Mouse (Mus musculus): ENCODE results near the gene Cdc34. TPM values are rescaled to one million over a fixed set of nuclear protein-coding genes. Genes with fewer than 3 reads are reported as not detected.
"Not testable (repeated sequence)": the region's sequence is repeated elsewhere in the genome, so short reads cannot be mapped to it uniquely, and the experiment has no call there.

The Cdc34 gene
- total RNA-seq, 2 experiments from 2014 or later: 158 to 159 TPM

DNA sequence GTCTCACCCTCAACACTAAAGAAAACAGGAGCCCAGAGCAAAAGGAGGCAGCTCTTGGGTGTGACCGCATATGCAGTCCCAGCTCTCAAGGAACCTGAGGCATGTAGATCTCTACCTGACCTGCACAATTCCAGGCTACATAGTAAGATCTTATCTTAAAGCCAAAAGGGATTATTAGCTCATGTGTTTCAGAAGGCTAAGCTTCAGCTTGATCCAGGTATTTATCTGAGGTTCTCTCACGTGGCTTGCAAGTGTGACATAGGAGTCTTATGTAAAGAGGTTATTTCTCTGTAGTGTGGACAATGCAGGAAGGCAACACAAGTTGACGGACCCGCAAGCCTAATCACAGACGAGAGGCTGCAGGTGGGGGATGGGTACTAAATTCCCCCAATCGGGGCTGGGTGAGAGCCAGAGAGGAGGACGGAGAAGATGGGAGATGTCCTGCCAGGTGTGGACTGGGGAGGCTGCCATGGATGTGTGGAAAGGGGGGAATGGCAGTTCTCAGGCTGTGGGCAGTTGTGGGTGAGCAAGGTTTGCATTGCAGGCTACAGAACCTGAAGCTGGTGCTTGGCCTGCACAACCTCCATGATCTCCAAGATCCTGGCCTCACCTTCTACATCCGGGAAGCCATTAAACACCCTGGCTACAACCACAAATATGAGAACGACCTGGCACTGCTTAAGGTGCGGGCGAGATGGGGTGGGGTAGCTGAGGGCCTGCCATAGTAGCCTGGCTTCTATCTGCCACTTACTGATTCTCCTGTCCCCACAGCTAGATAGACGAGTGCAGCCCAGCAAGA is 11.8 kb downstream of the Cdc34 start:
- intact Hi-C loops (cut with DNase I): no loop called here
- no peak for DNase-seq

DNA sequence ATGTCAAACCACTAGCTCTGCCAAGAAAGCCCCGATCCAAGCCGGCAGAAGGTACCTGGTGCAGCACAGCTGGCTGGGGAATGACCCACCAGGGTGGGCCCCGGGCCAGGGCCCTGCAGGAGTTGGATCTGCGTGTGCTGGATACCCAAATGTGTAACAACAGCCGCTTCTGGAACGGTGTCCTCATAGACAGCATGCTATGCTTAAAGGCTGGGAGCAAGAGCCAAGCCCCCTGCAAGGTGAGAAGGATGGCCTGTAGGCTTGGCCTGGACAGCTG is 12.3 kb downstream of the Cdc34 start:
- no peak for DNase-seq
- intact Hi-C loops (cut with DNase I): no loop called here

DNA sequence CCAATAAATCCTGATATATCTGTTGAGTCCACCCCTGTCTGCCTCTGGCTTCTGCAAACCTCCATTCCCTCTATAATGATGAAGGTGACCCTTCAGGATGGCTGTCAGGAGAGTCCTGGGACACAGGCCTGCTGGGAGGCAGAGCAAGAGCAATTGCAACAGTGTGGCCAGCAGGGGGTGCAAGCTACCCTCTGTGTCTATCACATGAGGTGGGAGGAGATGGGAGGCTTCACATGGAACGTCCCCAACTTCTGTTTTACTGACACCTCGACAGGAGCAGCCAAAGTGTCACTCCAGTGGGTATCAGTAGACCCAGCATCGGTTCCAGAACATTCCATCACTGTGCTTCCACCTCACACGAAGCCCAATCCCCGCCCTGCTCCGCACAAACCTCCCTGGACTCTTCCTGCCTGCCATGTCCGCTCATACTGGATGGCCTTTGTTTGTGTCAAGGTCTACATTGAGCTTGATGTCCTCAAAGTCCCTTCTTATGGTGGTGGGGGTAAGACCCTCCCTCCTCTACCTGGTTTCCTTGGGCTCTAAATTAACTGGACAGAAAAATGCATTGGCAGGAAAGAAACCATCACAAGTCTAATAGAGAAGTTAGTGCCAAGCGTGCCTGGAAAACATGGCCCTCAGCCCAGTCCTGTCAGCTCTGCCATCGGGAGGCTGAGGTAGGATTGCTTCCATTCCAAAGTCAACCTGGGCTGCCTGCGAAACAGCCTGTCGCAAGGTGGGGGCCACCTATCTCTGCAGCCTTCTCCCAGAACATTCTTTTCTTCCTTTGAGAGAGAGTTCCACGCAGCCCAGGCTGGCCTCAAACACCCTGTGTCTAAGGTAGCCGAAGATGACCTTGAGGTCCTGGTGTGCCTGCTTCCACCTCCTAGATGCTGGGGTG is 13.5 kb downstream of the Cdc34 start:
- intact Hi-C loops (cut with DNase I): loop anchor here (5.0 kb wide), 1 partner anchor 92 kb away; no protein-coding TSS in a partner anchor
- DNase-seq: peak; percentile 87 to 91

DNA sequence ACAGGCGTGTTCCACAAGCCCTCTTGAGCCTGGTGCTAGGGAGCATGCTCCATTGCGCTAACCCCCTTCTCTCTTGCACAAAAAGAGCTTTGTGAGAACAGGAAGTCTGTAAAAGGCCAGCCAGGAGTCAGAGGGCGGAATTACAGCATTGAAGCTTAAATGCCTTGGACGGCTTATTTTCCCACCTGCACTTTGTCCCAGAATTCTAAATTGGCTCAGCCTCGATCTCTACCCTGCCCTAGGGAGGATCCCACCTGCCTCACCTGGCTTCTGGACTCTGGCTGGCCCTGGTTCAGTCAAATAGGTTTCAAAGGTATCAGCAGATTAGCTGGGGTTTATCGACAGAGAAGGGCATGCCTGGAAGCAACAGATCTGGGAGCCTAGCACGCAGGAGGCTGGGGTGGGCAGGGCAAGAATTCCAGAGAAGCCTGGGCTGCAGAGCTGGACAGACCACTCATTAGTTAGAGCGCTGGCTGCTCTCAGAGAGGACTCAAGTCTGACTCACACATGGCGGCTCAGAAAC is 14.2 kb downstream of the Cdc34 start:
- DNase-seq: no peak
- intact Hi-C loops (cut with DNase I): loop anchor here (5.0 kb wide), 1 partner anchor 91 kb away; no protein-coding TSS in a partner anchor

DNA sequence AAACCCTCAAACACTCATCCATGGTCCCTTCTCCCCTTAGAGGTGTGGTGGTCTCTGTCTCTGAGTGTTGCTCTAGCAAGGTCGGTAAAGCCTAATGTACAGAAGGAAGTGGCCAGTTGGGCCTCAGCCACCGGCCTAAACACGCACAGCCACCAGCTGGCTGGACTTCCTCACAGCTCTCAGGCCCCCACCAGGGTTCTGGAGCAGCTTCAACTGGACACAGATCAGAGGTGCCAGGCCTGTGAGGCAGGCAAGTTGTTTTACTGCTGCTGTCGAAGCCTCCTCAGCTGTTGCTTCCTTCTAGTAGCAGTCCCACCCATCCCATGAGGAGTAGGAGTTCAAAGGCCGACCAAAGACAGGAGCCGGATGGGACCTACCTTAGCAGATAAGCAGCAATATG is 15.9 kb downstream of the Cdc34 start:
- no peak for DNase-seq

DNA sequence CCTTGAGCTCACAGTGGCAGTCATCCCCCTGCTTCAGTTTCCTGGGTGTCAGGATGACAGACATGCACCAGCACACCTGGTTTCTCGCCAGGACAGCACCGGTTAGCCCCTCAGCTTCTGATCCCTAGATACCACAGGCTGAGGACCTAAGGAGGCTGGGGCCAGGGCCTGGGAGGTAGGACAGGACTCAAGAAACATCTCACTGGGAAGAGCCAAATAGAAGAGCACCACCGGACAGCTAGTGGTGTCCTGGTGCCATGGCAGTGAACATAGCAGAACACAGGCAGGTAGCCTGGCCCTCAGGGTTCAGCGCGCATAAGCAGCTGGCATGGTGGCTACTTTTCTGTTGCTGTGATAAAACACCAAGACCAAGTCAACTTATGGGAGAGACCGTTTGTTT is 16.5 kb downstream of the Cdc34 start:
- no peak for DNase-seq
- intact Hi-C loops (cut with DNase I): loop anchor here (5.0 kb wide), 1 partner anchor 89 kb away; no protein-coding TSS in a partner anchor

More for the DNA sequence above, 15.9 kb downstream of the Cdc34 start:
- intact Hi-C loops (cut with DNase I): loop anchor here (5.0 kb wide), 1 partner anchor 89 kb away; no protein-coding TSS in a partner anchor

DNA sequence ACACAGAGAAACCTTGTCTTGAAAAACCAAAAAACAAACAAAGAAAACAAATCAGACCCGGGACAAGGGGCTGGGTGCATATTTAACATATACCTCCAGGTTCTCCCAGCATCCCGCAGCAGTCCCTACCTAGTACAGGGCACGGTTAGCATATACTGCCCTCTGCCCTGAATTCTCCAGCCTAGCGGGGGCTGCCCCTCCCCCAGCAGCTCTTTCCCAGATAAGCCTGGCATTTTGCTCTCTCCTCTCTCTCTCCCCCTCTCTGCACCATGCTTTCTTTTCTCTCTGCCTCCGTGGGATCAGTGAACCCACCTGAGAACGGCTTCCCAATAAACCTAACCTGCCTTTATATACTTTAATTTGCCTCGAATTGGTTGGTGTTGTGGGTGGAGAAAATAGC is 18.7 kb downstream of the Cdc34 start:
- intact Hi-C loops (cut with DNase I): no loop called here
- DNase-seq: no peak

DNA sequence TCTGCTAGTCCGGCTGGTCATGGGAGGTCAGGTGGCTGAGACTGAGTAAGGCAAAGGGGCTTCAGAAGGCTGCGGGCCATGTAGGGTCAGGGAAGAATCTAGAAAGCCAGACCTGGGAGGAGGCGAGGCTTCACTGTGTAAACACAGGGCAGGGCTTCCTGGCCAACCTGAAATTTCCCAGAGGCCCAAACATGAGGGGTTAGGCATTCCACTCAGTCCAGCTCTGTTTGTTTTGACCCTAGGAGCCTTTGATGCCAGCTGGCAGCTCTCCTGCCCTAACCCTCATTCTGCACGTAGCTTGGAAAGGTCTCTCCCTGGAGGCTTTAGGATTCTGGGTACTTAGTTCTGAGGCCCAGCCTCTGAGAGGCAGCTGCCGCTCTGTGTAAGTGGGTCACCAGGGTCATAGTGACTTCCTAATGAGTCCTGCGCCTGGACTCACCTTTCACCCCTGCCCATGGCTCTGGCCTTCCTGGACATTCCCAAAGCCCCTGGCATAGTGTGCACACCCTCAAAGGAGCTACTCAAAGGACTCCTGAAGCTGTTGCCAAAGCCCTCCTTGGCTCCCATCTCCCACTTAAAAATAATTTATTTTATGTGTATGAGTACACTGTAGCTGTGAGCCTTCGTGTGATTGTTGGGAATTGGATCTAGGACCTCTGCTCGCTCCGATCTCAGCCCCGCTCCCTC is 19.6 kb downstream of the Cdc34 start:
- peak; percentile 65 to 79 for DNase-seq
- intact Hi-C loops (cut with DNase I): no loop called here

DNA sequence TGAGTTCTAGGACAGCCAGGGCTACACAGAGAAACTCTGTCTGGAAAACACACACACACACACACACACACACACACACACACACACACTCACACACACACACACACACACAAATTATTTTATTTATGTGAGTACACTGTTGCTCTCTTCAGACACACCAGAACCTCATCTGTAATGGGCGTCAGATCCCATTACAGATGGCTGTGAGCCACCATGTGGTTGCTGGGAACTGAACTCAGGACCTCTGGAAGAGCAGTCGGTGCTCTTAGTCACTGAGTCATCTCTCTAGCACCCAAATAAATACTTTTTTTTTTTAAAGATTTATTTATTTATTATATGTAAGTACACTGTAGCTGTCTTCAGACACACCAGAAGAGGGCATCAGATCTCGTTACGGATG is 21.0 kb downstream of the Cdc34 start:
- intact Hi-C loops (cut with DNase I): not testable (repeated sequence)

DNA sequence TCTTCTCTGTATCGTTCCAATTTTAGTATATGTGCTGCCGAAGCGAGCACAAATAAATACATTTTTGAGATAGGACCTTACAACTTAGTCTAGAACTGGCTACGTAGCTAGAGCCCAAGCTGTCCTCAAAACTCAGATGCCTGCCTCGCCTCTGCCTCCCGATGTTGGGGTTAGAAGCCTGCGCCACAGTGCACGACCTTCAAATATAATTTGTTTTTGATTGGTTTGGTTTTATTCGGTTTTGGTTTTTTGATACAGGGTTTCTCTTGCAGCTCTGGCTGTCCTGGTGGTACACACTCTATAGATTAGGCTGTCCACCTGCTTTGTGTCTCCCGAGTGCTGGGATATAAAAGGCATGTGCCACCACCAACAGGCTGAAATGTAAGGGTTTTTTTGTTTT is 21.5 kb downstream of the Cdc34 start:
- DNase-seq: no peak
- intact Hi-C loops (cut with DNase I): no loop called here

More for the DNA sequence above, 21.0 kb downstream of the Cdc34 start:
- DNase-seq: not testable (repeated sequence)

DNA sequence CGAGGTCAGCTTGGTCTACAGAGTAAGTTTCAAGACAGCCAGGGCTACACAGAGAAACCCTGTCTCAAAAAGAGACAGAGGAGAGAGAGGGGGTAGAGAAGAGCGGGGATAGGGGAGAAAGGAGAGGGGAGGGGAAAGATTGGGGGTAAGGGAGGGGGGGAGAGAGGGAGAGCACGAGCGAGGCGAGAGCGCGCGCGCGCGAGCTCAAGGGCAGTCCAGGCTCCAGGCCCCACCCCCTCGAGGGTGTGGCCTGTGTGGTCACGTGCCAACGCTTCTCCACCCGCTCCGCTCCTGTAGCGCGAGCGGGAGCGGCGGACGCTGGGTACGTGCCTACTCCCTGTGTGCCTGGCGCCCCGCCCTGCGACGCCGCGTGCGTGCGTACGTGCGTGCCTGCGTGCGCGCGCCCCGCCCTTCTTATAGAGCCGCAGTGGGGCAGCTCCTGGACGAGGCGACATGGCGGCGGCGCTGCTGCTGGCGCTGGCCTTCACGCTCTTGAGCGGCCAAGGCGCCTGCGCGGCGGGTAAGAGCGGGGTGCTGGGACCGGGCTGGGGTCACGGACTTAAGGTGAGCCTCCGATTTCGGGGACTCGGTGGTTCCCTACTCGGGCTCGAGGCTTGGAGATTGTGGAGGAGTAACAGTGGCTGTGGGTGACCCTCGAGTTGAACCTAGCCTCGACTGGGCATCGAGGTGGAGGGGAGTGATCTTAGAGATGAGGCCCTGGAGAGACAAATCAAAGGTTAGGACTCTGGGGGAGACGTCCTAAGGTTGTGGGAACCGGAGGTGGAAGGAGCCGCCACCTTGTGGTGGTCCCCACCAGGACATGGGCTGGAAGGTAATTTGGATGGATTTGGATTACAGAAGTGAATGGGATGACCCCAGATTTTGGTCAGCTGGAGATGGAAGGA is 22.3 kb downstream of the Cdc34 start, which contains the start of gene Bsg:
Bsg (plus strand) TSS at position 427 of the 905 bp plus-strand sequence.
- peak; percentile 99 to 100 for DNase-seq
- intact Hi-C loops (cut with DNase I): no loop called here

DNA sequence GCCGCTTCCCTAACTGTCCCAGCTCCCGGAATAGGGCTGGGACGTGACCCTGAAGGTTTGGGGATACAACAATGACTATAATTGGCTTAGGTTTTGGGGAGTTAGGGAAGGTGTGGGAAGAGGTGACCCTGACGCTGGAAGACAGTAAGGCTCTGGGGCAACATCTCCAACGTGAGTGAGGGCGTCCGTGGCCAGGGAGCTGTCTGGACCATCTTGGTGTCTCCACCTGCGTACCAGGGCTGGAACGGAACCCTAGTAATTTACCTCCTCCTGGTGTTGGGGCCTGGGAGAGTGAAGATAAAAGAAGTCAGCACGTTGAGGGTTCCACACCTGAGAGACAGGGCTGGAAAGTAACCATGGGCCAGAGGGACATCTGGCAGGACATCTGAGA is 23.0 kb downstream of the Cdc34 start:
- intact Hi-C loops (cut with DNase I): loop anchor here (5.0 kb wide), 1 partner anchor 72 kb away; the partner anchor contains the start of gene Fstl3
- DNase-seq: no peak

DNA sequence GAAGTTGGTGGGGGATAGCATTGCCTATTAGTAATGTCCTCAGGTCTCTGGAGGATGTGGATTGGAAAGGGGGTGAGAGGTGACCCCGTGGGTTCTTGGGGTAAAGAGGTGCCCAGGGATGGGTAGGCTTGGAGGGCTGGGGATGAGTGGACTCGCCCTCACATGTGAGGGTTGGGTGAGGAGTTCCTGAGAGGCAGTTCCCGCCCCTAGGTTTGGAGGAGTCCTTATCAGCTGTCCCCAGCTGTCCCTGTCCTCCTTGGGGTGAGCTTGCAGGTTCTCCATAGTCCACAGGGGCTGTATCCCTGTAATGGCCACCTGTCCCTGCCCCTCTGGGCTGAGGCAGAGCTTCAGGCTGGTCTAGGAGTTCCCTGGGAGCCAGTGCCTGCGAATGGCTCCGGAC is 24.0 kb downstream of the Cdc34 start:
- intact Hi-C loops (cut with DNase I): loop anchor here (5.0 kb wide), 1 partner anchor 71 kb away; the partner anchor contains the start of gene Fstl3

DNA sequence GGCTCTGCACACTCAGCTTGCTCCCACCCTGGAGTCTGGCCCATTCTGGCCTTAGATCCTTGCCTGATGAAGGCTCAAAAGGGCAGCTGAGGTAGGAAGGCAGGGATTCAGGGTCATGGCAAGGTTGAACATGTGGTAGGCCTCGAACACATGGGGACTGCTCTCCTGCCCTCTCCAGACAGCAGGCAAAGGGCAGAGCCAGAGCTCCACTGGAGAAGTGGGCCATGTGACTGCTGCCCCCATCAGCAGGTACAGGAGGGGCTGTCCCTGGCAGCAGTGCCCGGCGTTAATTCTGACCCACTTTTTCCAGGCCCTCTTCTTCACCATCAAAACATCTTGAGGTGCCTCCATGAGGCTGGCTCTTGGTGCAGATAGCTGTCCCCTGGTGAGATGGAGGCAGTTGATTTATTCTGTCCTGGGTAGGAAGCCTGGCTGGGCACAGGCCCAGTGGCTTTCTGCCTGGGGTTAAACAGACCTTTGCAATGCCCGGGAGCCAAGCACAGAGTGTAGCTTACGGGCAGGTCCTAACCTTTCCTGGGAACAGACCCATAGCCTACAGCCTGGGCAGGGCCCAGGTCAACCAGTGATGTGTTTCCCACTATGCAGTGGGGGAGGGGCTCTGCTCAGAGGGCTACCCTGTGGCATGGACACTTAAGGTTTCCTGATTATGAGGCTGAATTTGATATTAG is 24.6 kb downstream of the Cdc34 start:
- intact Hi-C loops (cut with DNase I): loop anchor here (5.0 kb wide), 1 partner anchor 71 kb away; the partner anchor contains the start of gene Fstl3
- DNase-seq: no peak

More for the DNA sequence above, 24.0 kb downstream of the Cdc34 start:
- no peak for DNase-seq

DNA sequence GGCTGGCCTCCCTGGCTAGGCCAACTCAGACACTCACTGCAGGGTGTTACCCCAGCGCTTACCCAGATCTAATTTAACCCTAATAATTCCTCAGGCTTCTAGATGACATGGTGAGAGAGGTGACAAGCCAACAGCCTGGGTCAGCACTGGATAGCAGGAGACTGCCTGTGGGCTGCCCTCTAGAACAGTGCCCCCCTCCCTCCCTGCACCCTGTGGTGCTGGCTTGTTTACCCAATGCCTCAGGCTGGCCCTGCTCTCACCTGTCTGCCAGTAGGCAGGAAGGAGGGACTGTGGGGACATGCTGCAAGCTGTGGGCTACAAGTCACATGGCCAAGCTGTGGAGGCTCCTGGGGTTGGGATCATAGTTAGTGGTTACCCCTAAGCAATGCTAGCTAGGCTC is 25.2 kb downstream of the Cdc34 start:
- intact Hi-C loops (cut with DNase I): loop anchor here (5.0 kb wide), 1 partner anchor 70 kb away; the partner anchor contains the start of gene Fstl3
- no peak for DNase-seq

DNA sequence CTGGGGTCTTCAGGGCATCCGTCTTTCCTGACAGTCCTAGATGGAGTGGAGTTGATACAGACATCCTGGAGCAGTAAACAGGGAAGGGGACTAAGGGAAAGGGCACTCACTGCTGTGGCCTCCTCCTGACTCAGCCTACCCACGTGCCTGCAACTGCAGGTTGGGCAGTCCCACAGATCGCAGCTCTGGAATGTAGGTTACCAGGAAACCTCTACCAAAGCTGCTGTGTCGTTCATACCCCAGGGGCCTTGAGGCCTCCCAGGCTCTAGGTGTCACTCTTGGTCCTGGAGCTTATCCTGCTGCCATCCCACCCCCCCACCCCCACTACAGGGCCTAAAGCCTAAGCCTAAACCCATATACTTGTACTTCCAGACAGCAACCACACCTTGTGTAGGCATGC is 25.8 kb downstream of the Cdc34 start:
- no peak for DNase-seq
- intact Hi-C loops (cut with DNase I): loop anchor here (5.0 kb wide), 1 partner anchor 70 kb away; the partner anchor contains the start of gene Fstl3

DNA sequence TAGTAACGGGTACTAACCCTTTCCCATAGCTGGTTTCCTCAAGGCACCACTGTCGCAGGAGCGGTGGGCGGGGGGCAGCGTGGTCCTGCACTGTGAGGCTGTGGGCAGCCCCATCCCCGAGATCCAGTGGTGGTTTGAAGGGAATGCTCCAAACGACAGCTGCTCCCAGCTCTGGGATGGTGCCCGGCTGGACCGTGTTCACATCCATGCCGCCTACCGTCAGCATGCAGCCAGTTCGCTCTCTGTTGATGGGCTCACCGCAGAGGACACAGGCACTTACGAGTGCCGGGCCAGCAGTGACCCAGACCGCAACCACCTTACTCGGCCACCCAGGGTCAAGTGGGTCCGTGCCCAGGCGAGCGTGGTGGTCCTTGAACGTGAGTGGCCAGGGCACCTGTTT is 26.7 kb downstream of the Cdc34 start:
- intact Hi-C loops (cut with DNase I): loop anchor here (5.0 kb wide), 1 partner anchor 69 kb away; the partner anchor contains the start of gene Fstl3
- DNase-seq: no peak

DNA sequence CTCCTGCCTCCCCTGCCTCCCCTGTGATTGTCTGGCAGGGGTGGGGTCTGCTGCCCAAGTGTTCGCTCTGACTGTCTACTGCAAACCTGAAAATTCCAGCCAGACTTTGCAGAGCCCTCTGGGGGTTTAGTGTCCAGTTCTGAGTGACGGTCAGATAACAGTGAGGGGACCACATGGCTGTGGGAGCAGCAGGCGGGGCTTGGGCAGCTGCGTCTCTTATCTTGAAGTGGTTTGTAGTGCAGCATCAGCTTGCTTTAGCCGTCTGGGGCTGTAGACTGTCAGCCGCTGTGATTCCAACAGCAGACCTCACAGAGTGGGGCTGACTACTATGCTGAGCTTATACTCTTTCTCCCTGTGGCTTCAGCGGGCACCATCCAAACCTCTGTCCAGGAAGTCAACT is 27.3 kb downstream of the Cdc34 start:
- DNase-seq: no peak
- intact Hi-C loops (cut with DNase I): loop anchor here (5.0 kb wide), 1 partner anchor 68 kb away; the partner anchor contains the start of gene Fstl3
